In genomic region chr2:137715891-137716290, GRCm38 (mm10) we compare ENCODE assay signal across 10 mouse cellular contexts.
DNase-seq lines count a peak whose midpoint lies in the region; ATAC-seq and TF ChIP-seq lines count a peak whose summit lies in the region.
"Had no signal": no experiment of that assay in that cellular context is flagged by ENCODE, and none has a peak within 500 bp of the region (broad histone marks: within the 10 kb centered on the region; RNA-seq: fewer than 3 reads in every experiment).

No protein-coding gene starts in this region.

- 71% methylated on average over 2 of the region's 2 CpGs for WGBS in intestine, embryonic 14.5 days
- WGBS in intestine, postnatal 0 days, result 58% methylated on average over 2 of the region's 2 CpGs

- no peaks in the 10 kb centered on the region for H3K9me3 ChIP-seq in intestine, embryonic 14.5 days (ENCODE audit: control insufficient read depth, low read length)
- H3K9me3 ChIP-seq in intestine, postnatal 0 days (ENCODE audit: control insufficient read depth), result no peaks in the 10 kb centered on the region
- H3K9me3 ChIP-seq: forebrain, embryonic 13.5 days had no signal

- no peaks in the 10 kb centered on the region for H3K27me3 ChIP-seq in intestine, embryonic 14.5 days (replicated peaks; ENCODE audit: control insufficient read depth, insufficient read depth, low read length)
- H3K27me3 ChIP-seq in intestine, postnatal 0 days (replicated peaks; ENCODE audit: control insufficient read depth, insufficient read depth, low read length), result no peaks in the 10 kb centered on the region

- no peak overlapping the region for H3K9ac ChIP-seq in intestine, embryonic 14.5 days (ENCODE audit: low read length)
- H3K9ac ChIP-seq in intestine, postnatal 0 days (ENCODE audit: low read depth, low read length), result no peak overlapping the region
- H3K9ac ChIP-seq: forebrain, embryonic 13.5 days had no signal

- ATAC-seq in intestine, embryonic 14.5 days (replicated peaks; ENCODE audit: low FRiP score, low TSS enrichment, low read depth), result peak; percentile 50; the same call in 1 of the 2 replicates
- no peak for ATAC-seq in intestine, postnatal 0 days
- ATAC-seq: forebrain, embryonic 13.5 days had no signal

- no peak for TF ChIP-seq CTCF in intestine, postnatal 0 days (IDR thresholded peaks at IDR 0.05; ENCODE audit: low read depth)

- no peaks in the 10 kb centered on the region for H3K4me1 ChIP-seq in intestine, embryonic 14.5 days (replicated peaks; ENCODE audit: control insufficient read depth, insufficient read depth, low read length)
- no peaks in the 10 kb centered on the region for H3K4me1 ChIP-seq in intestine, postnatal 0 days (replicated peaks; ENCODE audit: control insufficient read depth, insufficient read depth, low read length)
- H3K4me1 ChIP-seq: forebrain, embryonic 13.5 days had no signal

- no peak for DNase-seq in intestine, embryonic 14.5 days (ENCODE audit: low spot score)
- peak; percentile 11 for DNase-seq in 416B (ENCODE audit: low read depth)
- DNase-seq in adrenal gland, adult 8-10 months, result peak; percentile 18
- peak; percentile 15 for DNase-seq in kidney, postnatal 14 days
- no peak for DNase-seq in thymus, postnatal 4 days
- no peak for DNase-seq in cerebellum, adult 11 months
- no peak for DNase-seq in liver
- DNase-seq: cerebellum, postnatal 36 days had no signal

- H3K4me2 ChIP-seq in intestine, embryonic 14.5 days (ENCODE audit: low read length), result no peak overlapping the region
- H3K4me2 ChIP-seq in intestine, postnatal 0 days (replicated peaks; ENCODE audit: low read depth), result no peak overlapping the region
- H3K4me2 ChIP-seq: forebrain, embryonic 13.5 days had no signal

- H3K27ac ChIP-seq in intestine, embryonic 14.5 days (ENCODE audit: low read depth), result no peak overlapping the region
- H3K27ac ChIP-seq in intestine, postnatal 0 days (ENCODE audit: low read depth, low read length), result no peak overlapping the region
- H3K27ac ChIP-seq: forebrain, embryonic 13.5 days had no signal

- no peak overlapping the region for H3K4me3 ChIP-seq in intestine, embryonic 14.5 days (ENCODE audit: low read depth, low read length)
- H3K4me3 ChIP-seq in intestine, postnatal 0 days (ENCODE audit: low read depth, low read length), result no peak overlapping the region
- H3K4me3 ChIP-seq: forebrain, embryonic 13.5 days had no signal

- no peaks in the 10 kb centered on the region for H3K36me3 ChIP-seq in intestine, embryonic 14.5 days (ENCODE audit: control insufficient read depth, insufficient read depth, low read length)
- H3K36me3 ChIP-seq in intestine, postnatal 0 days (ENCODE audit: control insufficient read depth, insufficient read depth), result no peaks in the 10 kb centered on the region

Comparison
In these comparisons a context has a peak if more than half of its experiments do, and no peak if none do; other contexts are left out.
1. DNase-seq: peak in 416B (single experiment), adrenal gland, adult 8-10 months (single experiment) and kidney, postnatal 14 days (single experiment); none in intestine, embryonic 14.5 days (single experiment), thymus, postnatal 4 days (single experiment), cerebellum, adult 11 months (single experiment) and liver (single experiment).